Mouse (Mus musculus) activated CD4-positive, CD25-positive, alpha-beta regulatory T cell (primary cell): ENCODE results near the gene Zyg11a. TPM values are rescaled to one million over a fixed set of nuclear protein-coding genes. Genes with fewer than 3 reads are reported as not detected.

Experiments used
- polyA plus RNA-seq, 2 experiments: library from polyadenylated mRNA; unstranded; fragments of 100-300 nt; shearing (Covaris generic); gene quantifications; one replicate each; pipeline ENCODE4 v1.2.1; 2017

The Zyg11a gene
- polyA plus RNA-seq, result under 1 TPM in 1 of 2 experiments, not detected in 1; 0.32 TPM

GRCm38 (mm10) chr4:108217332-108218179 lies at the start of gene Zyg11a:
TSS of gene Zyg11a (minus strand) at chr4:108218048.

GRCm38 (mm10) chr4:108165152-108165895 lies 52.5 kb downstream of the Zyg11a start, which contains the start of gene Echdc2:
TSS of gene Echdc2 (plus strand) at chr4:108165437.

GRCm38 (mm10) chr4:108144880-108145279 lies 73.0 kb downstream of the Zyg11a start, which contains the start of gene Scp2:
TSS of gene Scp2 (minus strand) at chr4:108144998.

Other genes starting within 250 kb of the Zyg11a start
- gene Slc1a7, start 249.7 kb downstream of the Zyg11a start, polyA plus RNA-seq, result not detected
- not detected for gene Podn, start 121.6 kb downstream of the Zyg11a start, polyA plus RNA-seq
- gene Scp2, start 73.0 kb downstream of the Zyg11a start, polyA plus RNA-seq, result 100 to 1,000 TPM; 270 to 352 TPM
- 1 to 10 TPM; 2.5 to 2.7 TPM for gene Echdc2, start 52.6 kb downstream of the Zyg11a start, polyA plus RNA-seq
- 10 to 100 TPM; 20.5 to 21.8 TPM for gene Zyg11b, start 83.0 kb upstream of the Zyg11a start, polyA plus RNA-seq
- gene Coa7, start 110.1 kb upstream of the Zyg11a start, polyA plus RNA-seq, result 10 to 100 TPM; 18.6 to 39.5 TPM
- not detected for gene Shisal2a, start 165.3 kb upstream of the Zyg11a start, polyA plus RNA-seq
- 1 to 10 TPM; 2.1 to 3.4 TPM for gene Gpx7, start 188.9 kb upstream of the Zyg11a start, polyA plus RNA-seq
- gene Tut4, start 241.4 kb upstream of the Zyg11a start, polyA plus RNA-seq, result 10 to 100 TPM; 76.3 to 87.0 TPM